Mouse (Mus musculus): ENCODE results near the gene Lman1l. TPM values are rescaled to one million over a fixed set of nuclear protein-coding genes. Genes with fewer than 3 reads are reported as not detected.
A peak's percentile ranks its signal among the peaks of the same experiment; 100 is the strongest.

The Lman1l gene
- total RNA-seq, 1 experiment from 2014 or later: not detected

- DNase-seq: no peak
Observed at GRCm38 (mm10) chr9:57617556-57618169, 2.9 kb downstream of the Lman1l start.

GRCm38 (mm10) chr9:57614786-57615185 is 5.8 kb downstream of the Lman1l start:
- DNase-seq: peak; percentile 66

GRCm38 (mm10) chr9:57613975-57614374 is 6.6 kb downstream of the Lman1l start:
- DNase-seq: no peak

GRCm38 (mm10) chr9:57612587-57612986 is 8.0 kb downstream of the Lman1l start:
- DNase-seq: no peak

- DNase-seq: no peak
Observed at GRCm38 (mm10) chr9:57610359-57610826, 10.2 kb downstream of the Lman1l start.

GRCm38 (mm10) chr9:57609803-57610202 is 10.8 kb downstream of the Lman1l start:
- DNase-seq: no peak

- peak; percentile 83 for DNase-seq
Observed at GRCm38 (mm10) chr9:57606139-57606851, 14.3 kb downstream of the Lman1l start, which contains the start of gene Cplx3. Gene Cplx3 (minus strand): TSS chr9:57606281.

- DNase-seq: no peak
Observed at GRCm38 (mm10) chr9:57605503-57605902, 15.1 kb downstream of the Lman1l start.

GRCm38 (mm10) chr9:57604875-57605274 is 15.7 kb downstream of the Lman1l start:
- DNase-seq: no peak

- DNase-seq: no peak
Observed at GRCm38 (mm10) chr9:57602098-57602497, 18.5 kb downstream of the Lman1l start.

- DNase-seq: no peak
Observed at GRCm38 (mm10) chr9:57601353-57601706, 19.2 kb downstream of the Lman1l start.

GRCm38 (mm10) chr9:57600620-57601352 is 19.8 kb downstream of the Lman1l start:
- no peak for DNase-seq

GRCm38 (mm10) chr9:57598851-57599563 is 21.6 kb downstream of the Lman1l start:
- no peak for DNase-seq

- DNase-seq: no peak
Observed at GRCm38 (mm10) chr9:57597929-57598382, 22.6 kb downstream of the Lman1l start.

- no peak for DNase-seq
Observed at GRCm38 (mm10) chr9:57597265-57597664, 23.3 kb downstream of the Lman1l start.

- DNase-seq: no peak
Observed at GRCm38 (mm10) chr9:57594174-57594509, 26.4 kb downstream of the Lman1l start.

- no peak for DNase-seq
Observed at GRCm38 (mm10) chr9:57593454-57594173, 27.0 kb downstream of the Lman1l start.

GRCm38 (mm10) chr9:57590726-57591125 is 29.8 kb downstream of the Lman1l start:
- DNase-seq: no peak

- peak; percentile 91 for DNase-seq
Observed at GRCm38 (mm10) chr9:57589224-57590126, 31.1 kb downstream of the Lman1l start, which contains the start of gene Ulk3. Gene Ulk3 (plus strand): TSS chr9:57589452.

GRCm38 (mm10) chr9:57584991-57585390 is 35.6 kb downstream of the Lman1l start:
- no peak for DNase-seq

All from adrenal gland, postnatal 14 days (tissue).